Mouse (Mus musculus): Measurements from ENCODE around the gene Atat1. TPM values are rescaled to one million over a fixed set of nuclear protein-coding genes. Genes with fewer than 3 reads are reported as not detected.

The Atat1 gene
- total RNA-seq (2012; rRNA removed), result 4.4 and 4.6 TPM in 2 replicates
- 10 to 100 TPM in 1 of 2 experiments, not detected in 1; 14.4 TPM for polyA plus RNA-seq (2012; ENCODE audit: insufficient read depth in 1 of 2, insufficient read length in 2 of 2, low read depth in 1 of 2, low replicate concordance in 2 of 2, missing spikeins in 1 of 2)

DNA sequence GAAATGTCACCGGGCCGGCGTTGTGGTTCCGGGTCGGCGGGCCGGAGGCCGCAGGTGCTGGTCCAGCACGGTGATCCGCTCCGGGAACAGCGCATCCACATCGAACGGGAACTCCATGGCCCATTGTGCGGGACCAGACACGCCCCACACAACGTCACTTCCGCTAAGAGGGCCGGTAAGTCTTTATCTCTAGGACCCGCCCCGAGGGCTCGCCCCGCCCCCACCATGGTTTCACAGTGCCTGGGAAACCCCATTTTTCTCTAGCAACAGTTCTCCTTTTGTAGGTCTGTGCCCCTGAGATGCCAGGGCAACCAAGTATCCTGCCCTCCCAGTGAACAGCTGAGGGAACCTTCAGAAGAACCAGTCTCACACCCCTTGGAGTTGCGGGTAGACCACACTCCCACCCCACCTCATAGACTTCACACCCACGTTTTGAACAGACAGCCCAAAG lies at the start of gene Atat1:
Atat1 (minus strand) TSS at position 157 of the 451 bp plus-strand sequence.
- H3K4me3 ChIP-seq (ENCODE audit: control insufficient read depth in 1 of 2, insufficient read depth in 1 of 2, low read depth in 2 of 2, low read length in 2 of 2), result peak within 1 kb of the TSS; percentile 71 to 95
- H3K79me2 ChIP-seq (ENCODE audit: control insufficient read depth, insufficient read depth, low read length, poor library complexity), result peaks cover 23% of the 10 kb centered on the region
- H3K9ac ChIP-seq (ENCODE audit: control insufficient read depth, low read depth, low read length, poor library complexity, severe bottlenecking), result peak within 1 kb of the TSS; percentile 75
- TF ChIP-seq EP300 (IDR thresholded peaks at IDR 0.05; ENCODE audit: low read depth in 1 of 2, low read length in 2 of 2), result peak in 1 of 2 experiments; percentile 52; a peak in 2 of 4 replicates
- peak; percentile 61 for TF ChIP-seq GATA1 (IDR thresholded peaks at IDR 0.05; ENCODE audit: low read depth, low read length)
- peak; percentile 63 to 83; a peak in 3 of 4 replicates for TF ChIP-seq POLR2A (IDR thresholded peaks at IDR 0.05; ENCODE audit: control insufficient read depth in 1 of 2, insufficient read depth in 1 of 2, low read depth in 1 of 2, low read length in 2 of 2, poor library complexity in 1 of 2)
- peak; percentile 40; the same call in 1 of the 2 replicates for TF ChIP-seq ZKSCAN1 (IDR thresholded peaks at IDR 0.05; ENCODE audit: low read depth, low read length)
- TF ChIP-seq CHD2 (IDR thresholded peaks at IDR 0.05; ENCODE audit: low read length), result peak; percentile 59
- TF ChIP-seq GABPA (IDR thresholded peaks at IDR 0.05; ENCODE audit: low read depth, low read length), result no peak
- peak; percentile 100 for TF ChIP-seq POLR2AphosphoS2 (IDR thresholded peaks at IDR 0.05; ENCODE audit: low read length)
- TF ChIP-seq SMC3 (IDR thresholded peaks at IDR 0.05; ENCODE audit: low read depth, low read length), result peak; percentile 39
- TF ChIP-seq ZMIZ1 (IDR thresholded peaks at IDR 0.05; ENCODE audit: low read depth, low read length), result peak; percentile 77; the same call in 1 of the 2 replicates
- TF ChIP-seq UBTF (IDR thresholded peaks at IDR 0.05; ENCODE audit: borderline replicate concordance, insufficient read depth, low read depth, low read length), result no peak
- 0 out of 2 replicates have a peak, but pooled peaks have one; percentile 16 for TF ChIP-seq NRF1 (IDR thresholded peaks at IDR 0.05; ENCODE audit: insufficient read depth, low read depth, low read length, poor library complexity, severe bottlenecking)
- no peak for TF ChIP-seq ZNF384 (IDR thresholded peaks at IDR 0.05; ENCODE audit: low read depth, low read length)
- peak; percentile 68 for TF ChIP-seq MXI1 (IDR thresholded peaks at IDR 0.05; ENCODE audit: low read depth, low read length)
- TF ChIP-seq TCF12 (IDR thresholded peaks at IDR 0.05; ENCODE audit: low read depth, low read length), result peak; percentile 56
- TF ChIP-seq ETS1 (IDR thresholded peaks at IDR 0.05; ENCODE audit: low read depth, low read length), result peak; percentile 58; the same call in 1 of the 2 replicates
- TF ChIP-seq MAZ (IDR thresholded peaks at IDR 0.05; ENCODE audit: low read depth, low read length), result peak; percentile 76; the same call in 1 of the 2 replicates
- peak; percentile 78 for TF ChIP-seq HCFC1 (IDR thresholded peaks at IDR 0.05; ENCODE audit: low read depth, low read length)
- no peak for TF ChIP-seq RCOR1 (IDR thresholded peaks at IDR 0.05; ENCODE audit: low read depth, low read length)
- no peak for TF ChIP-seq MAFK (IDR thresholded peaks at IDR 0.05; ENCODE audit: borderline replicate concordance, low read depth, low read length)
- TF ChIP-seq MYB (IDR thresholded peaks at IDR 0.05; ENCODE audit: low read depth, low read length), result peak; percentile 43; the same call in 1 of the 2 replicates
- TF ChIP-seq BHLHE40 (IDR thresholded peaks at IDR 0.05; ENCODE audit: borderline replicate concordance, low read depth, low read length), result 0 out of 2 replicates have a peak, but pooled peaks have one; percentile 52
- TF ChIP-seq ELF1 (IDR thresholded peaks at IDR 0.05; ENCODE audit: low read depth, low read length), result peak; percentile 61; the same call in 1 of the 2 replicates
- peak; percentile 64 for TF ChIP-seq NELFE (IDR thresholded peaks at IDR 0.05; ENCODE audit: low read depth, low read length)
- TF ChIP-seq CTCF (IDR thresholded peaks at IDR 0.05 in 2 of 3, conservative IDR thresholded peaks at IDR 0.05 in 1 of 3; ENCODE audit: control insufficient read depth in 1 of 3, insufficient read depth in 1 of 3, low read depth in 2 of 3, low read length in 3 of 3, poor library complexity in 1 of 3, severe bottlenecking in 1 of 3), result no peak
- TF ChIP-seq SIN3A (IDR thresholded peaks at IDR 0.05; ENCODE audit: low read length), result peak; percentile 87
- peak within 1 kb of the TSS; percentile 79 for H3K27ac ChIP-seq (ENCODE audit: control insufficient read depth, low read depth, low read length)
- no peaks in the 10 kb centered on the region for H3K9me3 ChIP-seq (replicated peaks; ENCODE audit: insufficient read depth, low read length)
- H3K36me3 ChIP-seq (ENCODE audit: control insufficient read depth in 1 of 2, insufficient read depth in 2 of 2, low read length in 2 of 2), result peaks cover 1 to 17% of the 10 kb centered on the region in 2 experiments
- DNase-seq (ENCODE audit: low read depth, low spot score), result peak; percentile 96
- H3K27me3 ChIP-seq (ENCODE audit: control insufficient read depth in 1 of 2, insufficient read depth in 2 of 2, low read length in 2 of 2), result no peaks in the 10 kb centered on the region
- peaks cover 0 to 20% of the 10 kb centered on the region in 2 experiments; a peak in 2 of 4 replicates for H3K4me1 ChIP-seq (ENCODE audit: control insufficient read depth in 1 of 2, insufficient read depth in 2 of 2, low read length in 2 of 2)
